Mouse (Mus musculus) adrenal gland, postnatal 25 days (tissue): ENCODE measurements around the gene Olfr224. TPM values are rescaled to one million over a fixed set of nuclear protein-coding genes. Genes with fewer than 3 reads are reported as not detected.
A peak's percentile ranks its signal among the peaks of the same experiment; 100 is the strongest.

ENCODE experiments used
- DNase-seq: peaks from one replicate; pipeline ENCODE4 v3.0.0; 2021; ENCODE audit warnings: mixed read lengths
- total RNA-seq: library from RNA; stranded (reverse); gene quantifications from 2 replicates; pipeline ENCODE4 v1.2.3, GENCODE M21; 2021

Olfr224 gene
- total RNA-seq, 1 experiment from 2014 or later, result not detected

DNA sequence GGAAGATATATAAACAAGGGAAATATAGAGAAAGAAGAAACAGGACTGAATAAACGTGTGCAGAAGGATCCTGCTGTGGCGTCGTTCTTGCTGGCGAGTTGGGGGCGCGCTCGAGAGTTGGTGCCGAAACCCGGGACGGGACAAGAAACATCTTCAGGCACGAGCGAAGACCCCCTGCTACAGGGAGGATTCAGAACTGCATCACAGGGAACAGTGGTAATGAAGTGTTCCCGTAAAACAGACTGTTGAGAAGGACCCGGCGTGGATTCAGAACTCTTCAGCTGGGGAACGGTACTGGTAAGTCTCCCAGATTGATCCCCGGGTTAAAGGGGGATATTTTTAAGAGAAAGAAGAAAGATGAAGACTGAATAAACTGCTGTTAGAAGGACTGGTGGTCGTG is 51.4 kb downstream of the Olfr224 start:
- peak; percentile 74 for DNase-seq

Other genes starting within 250 kb of the Olfr224 start
- 53.1 and 53.4 TPM in 2 replicates for gene Zfp672, start 240.2 kb downstream of the Olfr224 start, total RNA-seq
- 41.7 and 64.5 TPM in 2 replicates for gene Sh3bp5l, start 239.8 kb downstream of the Olfr224 start, total RNA-seq
- gene Lypd8, start 191.5 kb downstream of the Olfr224 start, total RNA-seq, result not detected in 2 replicates
- not detected in 2 replicates for gene 1810065E05Rik, start 149.4 kb downstream of the Olfr224 start, total RNA-seq
- not detected in 2 replicates for gene Gm12253, start 138.0 kb downstream of the Olfr224 start, total RNA-seq
- not detected in 2 replicates for gene Lypd9, start 117.6 kb downstream of the Olfr224 start, total RNA-seq
- not detected in 2 replicates for gene Olfr30, start 108.3 kb downstream of the Olfr224 start, total RNA-seq
- not detected in 2 replicates for gene Olfr332, start 78.0 kb downstream of the Olfr224 start, total RNA-seq
- not detected in 2 replicates for gene Olfr331, start 68.0 kb downstream of the Olfr224 start, total RNA-seq
- gene Olfr330, start 35.7 kb downstream of the Olfr224 start, total RNA-seq, result 1.5 TPM in 1 of 2 replicates, not detected in the other
- 1.2 TPM in 1 of 2 replicates, not detected in the other for gene Olfr329-ps, start 24.1 kb downstream of the Olfr224 start, total RNA-seq
- 0.36 TPM in 1 of 2 replicates, not detected in the other for gene Olfr328, start 14.9 kb downstream of the Olfr224 start, total RNA-seq
- gene Olfr325, start 7.2 kb upstream of the Olfr224 start, total RNA-seq, result not detected in 2 replicates
- gene Olfr324, start 24.6 kb upstream of the Olfr224 start, total RNA-seq, result not detected in 2 replicates
- gene 2210407C18Rik, start 45.5 kb upstream of the Olfr224 start, total RNA-seq, result not detected in 2 replicates
- not detected in 2 replicates for gene Olfr323, start 59.9 kb upstream of the Olfr224 start, total RNA-seq
- not detected in 2 replicates for gene Trim58, start 69.9 kb upstream of the Olfr224 start, total RNA-seq
- gene Olfr322, start 88.2 kb upstream of the Olfr224 start, total RNA-seq, result not detected in 2 replicates
- gene Olfr320, start 110.5 kb upstream of the Olfr224 start, total RNA-seq, result not detected in 2 replicates
- gene Olfr319, start 128.6 kb upstream of the Olfr224 start, total RNA-seq, result not detected in 2 replicates
- not detected in 2 replicates for gene Olfr318, start 153.5 kb upstream of the Olfr224 start, total RNA-seq
- not detected in 2 replicates for gene Olfr317, start 168.7 kb upstream of the Olfr224 start, total RNA-seq
- gene Olfr316, start 182.2 kb upstream of the Olfr224 start, total RNA-seq, result not detected in 2 replicates
- gene Olfr315, start 202.6 kb upstream of the Olfr224 start, total RNA-seq, result not detected in 2 replicates
- gene Olfr314, start 212.4 kb upstream of the Olfr224 start, total RNA-seq, result not detected in 2 replicates
- 3.3 and 4.5 TPM in 2 replicates for gene Fam183b, start 231.4 kb upstream of the Olfr224 start, total RNA-seq
- gene Olfr313, start 244.4 kb upstream of the Olfr224 start, total RNA-seq, result not detected in 2 replicates